Mouse (Mus musculus) monocyte, adult 5-6 weeks (primary cell): Measurements from ENCODE around the gene Disp2. TPM values are rescaled to one million over a fixed set of nuclear protein-coding genes. Genes with fewer than 3 reads are reported as not detected.
A peak's percentile ranks its signal among the peaks of the same experiment; 100 is the strongest.

Experiments used
- ATAC-seq: fragments of 153-309, 156-312 bp; replicated peaks from 2 replicates; pipeline ENCODE4 v1.8.0; 2017; ENCODE audit warnings: mild to moderate bottlenecking; ENCODE audit not compliant: low TSS enrichment, insufficient number of reproducible peaks, severe bottlenecking, poor library complexity, low FRiP score
- total RNA-seq: library from RNA; stranded (forward); fragments of 200-1000, 200-491, 200-594 nt; gene quantifications from 3 replicates; pipeline ENCODE4 v1.2.3, GENCODE M21; 2017

The Disp2 gene
- total RNA-seq, 1 experiment from 2014 or later, result not detected

GRCm38 (mm10) chr2:118754143-118754542 lies 25.4 kb upstream of the Disp2 start:
- no peak for ATAC-seq

DNA sequence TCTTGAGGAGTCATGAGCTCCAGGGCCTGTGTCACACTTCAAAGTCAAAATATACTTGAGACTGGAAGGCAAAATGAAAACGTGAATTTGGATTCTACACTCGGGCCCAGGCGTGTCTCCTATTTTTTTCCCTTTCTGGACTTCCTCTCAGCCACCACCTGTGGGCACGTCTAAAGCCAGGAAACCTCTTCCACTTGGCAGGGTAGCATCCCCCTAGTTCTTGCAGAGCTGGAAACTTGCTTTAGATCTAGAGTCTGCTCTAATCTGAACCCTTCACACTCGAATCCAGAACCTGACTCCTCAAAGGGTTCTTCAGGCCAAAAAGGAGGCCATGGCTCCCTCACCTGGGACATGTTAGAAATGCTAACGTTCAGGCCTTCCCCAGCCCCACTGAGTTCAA lies 24.1 kb upstream of the Disp2 start:
- ATAC-seq, result no peak

DNA sequence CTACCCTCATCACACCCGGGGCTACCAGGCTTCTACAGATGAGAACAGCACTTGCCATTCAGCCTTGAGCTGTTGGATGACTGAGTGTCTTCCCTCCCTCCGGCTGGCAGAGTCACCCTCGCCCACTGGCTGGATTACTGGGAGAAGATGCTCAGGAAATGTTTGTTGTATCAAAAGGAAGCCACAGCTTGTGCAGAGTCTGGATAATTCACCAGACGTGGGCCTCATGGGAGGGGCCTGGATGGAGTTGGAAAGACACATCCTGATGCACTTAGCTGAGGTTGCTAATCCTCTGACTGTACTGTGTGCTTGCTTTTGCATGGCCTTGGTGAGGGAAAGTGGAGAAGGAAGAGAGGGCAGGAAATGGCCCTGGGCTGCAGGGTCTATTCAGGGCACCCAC lies 23.4 kb upstream of the Disp2 start:
- no peak for ATAC-seq

GRCm38 (mm10) chr2:118759828-118760227 lies 19.7 kb upstream of the Disp2 start:
- ATAC-seq, result peak; percentile 66

- ATAC-seq, result no peak
Observed at GRCm38 (mm10) chr2:118760311-118761025, 19.1 kb upstream of the Disp2 start.

GRCm38 (mm10) chr2:118761358-118761757 lies 18.2 kb upstream of the Disp2 start:
- ATAC-seq, result no peak

GRCm38 (mm10) chr2:118761906-118762783 lies 17.4 kb upstream of the Disp2 start, which contains the start of gene Ccdc9b:
Gene Ccdc9b, minus strand, starts transcription at chr2:118762661.
- ATAC-seq, result peak; percentile 52; the same call in 1 of the 2 replicates

DNA sequence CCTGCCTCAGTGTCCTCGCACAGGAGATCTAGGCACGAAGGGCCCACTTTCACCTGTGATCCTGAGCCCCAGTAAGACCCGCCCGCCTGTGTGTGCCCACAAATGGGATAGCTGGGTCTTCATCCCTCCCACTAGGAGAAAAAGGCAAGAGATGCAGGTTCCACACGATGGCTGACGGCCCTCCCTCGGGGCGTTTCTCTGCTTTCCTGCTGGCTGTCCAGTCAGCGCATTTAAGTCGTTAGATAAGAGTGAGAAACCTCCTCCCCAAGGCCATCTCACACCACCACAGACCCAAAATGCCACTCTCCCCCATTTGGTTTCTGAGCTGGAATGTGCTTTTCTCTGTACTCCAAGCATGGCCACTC lies 16.8 kb upstream of the Disp2 start:
- no peak for ATAC-seq

DNA sequence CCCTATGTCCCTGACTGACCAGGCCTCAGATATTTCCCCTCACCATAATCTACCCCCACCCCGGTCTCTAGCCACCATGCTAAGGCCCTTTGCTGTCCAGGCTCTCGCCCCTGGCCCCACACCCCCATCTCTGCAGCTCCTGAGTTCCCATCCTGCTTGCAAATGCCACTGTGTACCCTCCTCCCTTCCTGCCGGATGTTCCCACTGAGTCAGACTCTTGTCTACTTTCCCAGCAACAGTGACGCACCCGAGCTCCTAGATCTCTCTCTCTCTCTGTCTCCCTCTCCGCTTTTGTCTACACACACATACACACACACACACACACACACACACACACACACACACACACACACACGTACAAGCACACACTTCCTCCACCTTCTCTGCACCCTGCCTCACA lies 16.1 kb upstream of the Disp2 start:
- ATAC-seq, result no peak

GRCm38 (mm10) chr2:118764094-118764831 lies 15.3 kb upstream of the Disp2 start:
- ATAC-seq, result no peak

DNA sequence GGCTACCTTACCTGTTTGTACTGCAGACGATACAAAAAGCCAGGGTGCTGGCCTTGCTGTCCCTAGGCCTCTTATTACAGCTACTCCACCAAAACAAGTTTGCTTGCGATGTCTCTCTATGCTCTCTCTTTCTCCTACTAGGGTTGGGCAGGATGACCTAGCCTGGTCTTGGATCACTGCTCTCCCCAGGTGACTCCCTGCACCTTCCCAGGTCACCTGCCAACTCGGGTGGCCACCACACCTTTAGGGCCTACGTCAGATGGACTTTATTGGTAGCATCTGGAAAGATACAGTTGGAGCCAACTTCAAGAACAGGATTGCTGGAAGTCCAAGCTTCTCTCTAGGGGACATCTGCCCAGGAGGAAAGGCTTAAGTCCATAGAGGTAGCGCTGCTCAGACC lies 14.6 kb upstream of the Disp2 start:
- ATAC-seq, result no peak

GRCm38 (mm10) chr2:118766041-118767033 lies 13.2 kb upstream of the Disp2 start:
- ATAC-seq, result no peak

DNA sequence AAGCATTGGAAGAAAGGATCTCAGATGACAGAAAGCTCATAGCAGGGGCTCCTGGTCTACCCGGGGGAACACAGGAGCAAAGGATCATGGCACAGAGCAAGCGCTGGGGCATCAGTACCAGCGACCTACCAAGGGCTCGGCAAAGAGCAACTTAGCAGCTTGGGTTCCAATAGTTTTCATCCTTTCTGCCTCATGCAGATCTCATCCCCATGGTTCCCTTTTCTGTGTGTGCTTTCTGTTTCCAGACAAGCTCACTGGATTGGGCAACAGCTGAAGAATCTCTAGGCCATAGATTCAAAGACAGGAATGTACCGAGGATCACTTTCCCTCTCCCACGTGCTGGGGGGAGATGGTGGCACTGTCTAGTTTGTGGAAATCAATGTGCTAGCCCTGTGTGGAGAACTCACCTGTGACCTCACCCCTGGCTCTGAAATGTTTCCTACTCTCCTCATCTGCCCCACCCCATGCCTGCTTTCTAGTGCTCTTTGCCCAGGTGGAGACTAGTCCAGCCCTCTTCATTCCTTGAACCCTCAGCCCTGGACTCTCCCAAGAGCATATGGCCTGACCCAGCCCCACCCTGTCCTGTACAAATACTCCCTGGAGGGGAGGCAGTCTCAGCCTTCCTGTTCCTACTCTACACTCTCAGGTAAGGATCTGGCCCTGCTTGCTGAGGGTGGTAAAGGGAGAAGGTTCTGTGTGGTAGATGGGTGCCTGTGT lies 7.2 kb upstream of the Disp2 start, which contains the start of gene Phgr1:
Gene Phgr1 (plus strand): TSS at position 612 of the 717 bp plus-strand sequence.
- ATAC-seq, result 0 out of 2 replicates have a peak, but pooled peaks have one; percentile 31

DNA sequence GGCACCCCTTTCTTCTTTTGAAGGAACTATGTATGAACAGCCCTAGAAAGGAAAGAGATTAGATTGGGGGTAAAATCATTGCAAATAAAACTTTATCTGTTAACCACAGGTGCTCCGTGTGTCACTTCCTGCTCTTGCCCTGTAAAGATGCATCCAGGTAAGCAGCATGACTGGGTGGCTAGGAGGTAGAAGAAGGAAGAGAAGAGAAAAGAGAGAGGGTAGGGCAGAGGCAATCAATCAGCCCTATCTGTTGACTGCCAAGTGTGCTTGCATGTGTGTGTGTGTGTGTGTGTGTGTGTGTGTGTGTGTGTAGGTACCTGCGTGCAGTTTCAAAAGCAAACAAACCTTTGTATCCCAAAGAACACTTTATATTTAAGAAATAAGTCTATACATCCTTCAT lies 5.0 kb upstream of the Disp2 start:
- ATAC-seq, result no peak

DNA sequence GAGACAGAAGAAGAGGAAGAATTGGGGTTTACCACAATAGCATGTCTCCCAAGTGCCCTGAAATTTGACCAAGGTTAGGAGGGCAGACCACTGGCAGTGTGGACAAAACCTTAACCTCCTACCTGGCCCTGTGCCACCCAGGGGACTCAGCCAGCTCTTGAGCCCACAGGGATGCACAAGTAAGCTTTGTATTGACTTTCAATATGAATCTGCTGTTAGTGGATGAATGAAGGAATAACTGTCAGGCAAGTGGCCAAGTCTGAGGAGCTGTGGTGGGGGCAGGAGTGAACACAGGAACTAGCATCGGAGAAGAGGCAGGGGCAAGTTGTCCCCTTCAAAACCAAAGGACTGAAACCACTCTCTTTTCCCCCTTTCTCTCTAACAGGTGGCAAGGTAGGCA lies 4.1 kb upstream of the Disp2 start:
- ATAC-seq, result no peak

DNA sequence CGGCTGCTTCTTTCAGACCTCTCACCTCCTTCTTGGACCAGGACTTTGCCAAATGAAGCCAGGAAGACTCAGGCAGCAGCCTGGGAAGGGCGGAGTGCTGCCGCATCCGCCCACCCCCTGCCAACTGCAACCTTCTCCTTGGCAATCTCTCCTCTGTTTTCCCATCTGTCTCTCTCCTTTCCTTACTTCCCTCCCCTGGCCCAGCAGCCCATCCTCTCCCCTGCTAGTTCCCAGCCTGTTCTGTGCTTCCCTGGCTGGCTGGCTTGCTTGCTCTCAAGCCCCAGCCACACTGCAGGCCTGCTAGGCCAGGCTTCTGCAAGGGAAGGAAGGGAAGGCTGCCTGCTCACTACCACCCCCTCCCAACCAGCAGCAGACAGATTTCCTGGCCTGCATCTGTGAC lies 3.7 kb upstream of the Disp2 start:
- ATAC-seq, result no peak

- ATAC-seq, result no peak
Observed at GRCm38 (mm10) chr2:118776295-118776694, 3.2 kb upstream of the Disp2 start.

DNA sequence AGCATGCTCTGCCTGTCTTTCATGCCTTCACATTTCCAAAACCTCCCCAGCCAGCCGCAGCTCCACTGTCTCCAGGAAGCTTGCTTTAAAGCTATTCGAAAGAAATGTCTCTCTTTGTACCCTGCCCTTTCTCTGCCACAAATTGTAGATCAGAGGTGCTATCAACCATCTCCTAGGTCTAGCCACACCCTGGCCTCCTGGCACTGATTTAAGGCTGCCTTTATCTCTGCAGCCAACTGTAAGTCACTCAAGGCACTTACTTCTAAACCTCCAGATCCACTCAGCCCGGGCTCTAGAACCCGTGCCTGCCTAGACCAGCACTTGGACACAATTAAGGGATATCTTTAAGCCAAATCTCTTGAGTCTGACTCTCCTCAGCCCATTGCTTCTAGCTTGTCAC lies 1.1 kb upstream of the Disp2 start:
- ATAC-seq, result no peak
